Mouse (Mus musculus) kidney, adult 2 months (tissue): ENCODE data around the gene Chst11. TPM values are rescaled to one million over a fixed set of nuclear protein-coding genes. Genes with fewer than 3 reads are reported as not detected.

Experiments used
- DNase-seq: peaks from one replicate; pipeline ENCODE4 v3.0.0; 2021
- H3K27ac ChIP-seq: fragments of 200-500 bp; 2 replicates; pipeline ENCODE4 v1.5.1; 2012; ENCODE audit warnings: low read depth, low read length, control low read depth, inconsistent platforms; ENCODE audit not compliant: insufficient read depth
- H3K27me3 ChIP-seq: fragments of 200-500 bp; replicated peaks from 2 replicates; pipeline ENCODE4 v1.6.1; 2012; ENCODE audit warnings: mild to moderate bottlenecking, moderate library complexity, low read length, inconsistent platforms; ENCODE audit not compliant: control insufficient read depth, insufficient read depth
- H3K36me3 ChIP-seq: fragments of 200-500 bp; 2 replicates; pipeline ENCODE4 v1.6.1; 2012; ENCODE audit warnings: mild to moderate bottlenecking, moderate library complexity, low read length, inconsistent platforms; ENCODE audit not compliant: control insufficient read depth, insufficient read depth
- H3K4me1 ChIP-seq: fragments of 200-500 bp; 2 replicates; pipeline ENCODE4 v1.6.1; 2011; ENCODE audit warnings: low read length; ENCODE audit not compliant: control insufficient read depth, insufficient read depth
- H3K4me3 ChIP-seq: fragments of 200-500 bp; 2 replicates; pipeline ENCODE4 v1.5.1; 2011; ENCODE audit warnings: mild to moderate bottlenecking, low read depth, low read length, control low read depth; ENCODE audit not compliant: insufficient read depth
- CTCF ChIP-seq: fragments of 200-500 bp; conservative IDR thresholded peaks from 2 replicates; pipeline ENCODE4 v1.5.1; 2011; ENCODE audit warnings: low read depth, mild to moderate bottlenecking, control low read depth, low read length, moderate library complexity, mixed read lengths; ENCODE audit not compliant: insufficient read depth, insufficient read length
- POLR2A ChIP-seq: fragments of 200-500 bp; IDR thresholded peaks from one replicate; pipeline ENCODE4 v1.6.1; 2011; ENCODE audit warnings: low read depth, low read length, control low read depth
- WGBS: fragments of 180-500 bp; shearing (Covaris S2); methylation state at CpG from one replicate; pipeline ENCODE4 v1.1.7; 2018; 5-methylcytosine and 5-hydroxymethylcytosine counted together
- polyA plus RNA-seq: library from polyadenylated mRNA; depleted of rRNA; stranded (reverse); fragments of >200 nt; gene quantifications from 2 replicates; pipeline ENCODE4 v1.2.3, GENCODE M21; 2012

The Chst11 gene
- polyA plus RNA-seq, 1 experiment, result 8.0 TPM

GRCm38 (mm10) chr10:83220217-83220616 lies 234.9 kb downstream of the Chst11 start:
- 88% methylated on average over 10 of the region's 10 CpGs for WGBS
- H3K27ac ChIP-seq, result no peak overlapping the region
- H3K27me3 ChIP-seq, result no peaks in the 10 kb centered on the region
- H3K36me3 ChIP-seq, result no peaks in the 10 kb centered on the region
- H3K4me3 ChIP-seq, result no peak overlapping the region
- no peak for DNase-seq
- no peaks in the 10 kb centered on the region for H3K4me1 ChIP-seq
- no peak for TF ChIP-seq POLR2A
- TF ChIP-seq CTCF, result no peak

- DNase-seq, result no peak
- H3K27ac ChIP-seq, result no peak overlapping the region
- H3K4me3 ChIP-seq, result no peak overlapping the region
- no peaks in the 10 kb centered on the region for H3K27me3 ChIP-seq
- no peak for TF ChIP-seq POLR2A
- no peak for TF ChIP-seq CTCF
- H3K36me3 ChIP-seq, result no peaks in the 10 kb centered on the region
- WGBS, result 88% methylated on average over 3 of the region's 3 CpGs
- H3K4me1 ChIP-seq, result no peaks in the 10 kb centered on the region
These were observed 235.5 kb downstream of the Chst11 start for GRCm38 (mm10) chr10:83220847-83221246.

GRCm38 (mm10) chr10:83224999-83225398 lies 239.7 kb downstream of the Chst11 start:
- TF ChIP-seq CTCF (peak; percentile 65), POLR2A (no peak)
- WGBS, result 44% methylated on average over 3 of the region's 3 CpGs
- Histone ChIP-seq H3K27ac (no peak overlapping the region), H3K27me3 (no peaks in the 10 kb centered on the region), H3K36me3 (no peaks in the 10 kb centered on the region), H3K4me3 (no peak overlapping the region), H3K4me1 (no peaks in the 10 kb centered on the region)
- peak; percentile 28 for DNase-seq

GRCm38 (mm10) chr10:83228626-83229025 lies 243.3 kb downstream of the Chst11 start:
- 69% methylated on average over 4 of the region's 4 CpGs for WGBS
- H3K27ac ChIP-seq, result no peak overlapping the region
- TF ChIP-seq CTCF (no peak), POLR2A (no peak)
- no peak overlapping the region for H3K4me3 ChIP-seq
- no peaks in the 10 kb centered on the region for H3K4me1 ChIP-seq
- H3K27me3 ChIP-seq, result no peaks in the 10 kb centered on the region
- no peak for DNase-seq
- H3K36me3 ChIP-seq, result no peaks in the 10 kb centered on the region

GRCm38 (mm10) chr10:83233967-83234366 lies 248.7 kb downstream of the Chst11 start:
- Histone ChIP-seq H3K4me1 (no peaks in the 10 kb centered on the region), H3K4me3 (no peak overlapping the region), H3K27me3 (no peaks in the 10 kb centered on the region), H3K36me3 (no peaks in the 10 kb centered on the region), H3K27ac (no peak overlapping the region)
- no peak for DNase-seq
- no peak for TF ChIP-seq CTCF
- no peak for TF ChIP-seq POLR2A
- 81% methylated on average over 3 of the region's 3 CpGs for WGBS

GRCm38 (mm10) chr10:83234391-83234790 lies 249.1 kb downstream of the Chst11 start:
- H3K4me1 ChIP-seq, result no peaks in the 10 kb centered on the region
- 48% methylated on average over 4 of the region's 4 CpGs for WGBS
- no peaks in the 10 kb centered on the region for H3K27me3 ChIP-seq
- TF ChIP-seq CTCF (no peak), POLR2A (no peak)
- no peak for DNase-seq
- no peak overlapping the region for H3K27ac ChIP-seq
- no peak overlapping the region for H3K4me3 ChIP-seq
- H3K36me3 ChIP-seq, result no peaks in the 10 kb centered on the region

- DNase-seq, result no peak
- TF ChIP-seq CTCF, result no peak
- TF ChIP-seq POLR2A, result no peak
- H3K4me1 ChIP-seq, result no peaks in the 10 kb centered on the region; the same call in 1 of the 2 replicates
- 73% methylated on average over 11 of the region's 11 CpGs for WGBS
- no peaks in the 10 kb centered on the region for H3K36me3 ChIP-seq
- no peak overlapping the region for H3K4me3 ChIP-seq
- H3K27ac ChIP-seq, result no peak overlapping the region
- no peaks in the 10 kb centered on the region for H3K27me3 ChIP-seq
These were observed 256.9 kb downstream of the Chst11 start for GRCm38 (mm10) chr10:83242106-83242686.
